Mouse (Mus musculus) cerebellum, adult 2 months (tissue): ENCODE data around the gene 1700113H08Rik.

Experiments used
- CTCF ChIP-seq: fragments of 200-500 bp; IDR thresholded peaks from 2 replicates; pipeline ENCODE4 v1.5.1; 2011; ENCODE audit warnings: low read depth, mild to moderate bottlenecking, control low read depth, low read length, moderate library complexity, borderline replicate concordance; ENCODE audit not compliant: insufficient read depth
- POLR2A ChIP-seq: fragments of 200-500 bp; IDR thresholded peaks from 2 replicates; pipeline ENCODE4 v1.6.1; 2011; ENCODE audit warnings: low read length, control low read depth, borderline replicate concordance; ENCODE audit not compliant: insufficient read depth

DNA sequence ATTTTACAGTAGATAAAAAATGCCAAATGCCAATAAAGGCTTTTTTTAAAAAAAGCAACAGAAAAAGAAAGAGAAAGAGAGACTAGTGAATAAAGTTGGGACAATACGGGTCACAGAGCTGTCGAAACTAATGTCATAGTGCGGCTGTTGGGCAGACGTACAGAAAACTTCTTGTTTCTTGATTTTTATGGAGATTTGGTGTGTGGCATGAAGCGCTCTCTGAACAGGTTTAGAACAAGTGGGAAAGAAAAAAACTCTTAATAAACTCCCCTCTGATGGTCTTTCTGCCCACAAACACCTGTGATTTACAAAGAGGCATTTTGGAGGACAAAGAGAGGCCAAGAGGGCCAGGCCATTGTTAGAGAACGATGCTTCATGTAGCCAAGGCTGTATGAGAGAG is 1.6 kb downstream of the 1700113H08Rik start:
- TF ChIP-seq POLR2A (no peak), CTCF (no peak)
